Mouse (Mus musculus) liver, adult 2 months (tissue): ENCODE results near the gene Rbbp9. TPM values are rescaled to one million over a fixed set of nuclear protein-coding genes. Genes with fewer than 3 reads are reported as not detected.
A peak's percentile ranks its signal among the peaks of the same experiment; 100 is the strongest.

Experiments
- DNase-seq: peaks from one replicate; pipeline ENCODE4 v3.0.0-alpha.2; 2011; ENCODE audit warnings: low read depth, low spot score; ENCODE audit errors: extremely low read depth
- H3K27ac ChIP-seq: fragments of 200-500 bp; replicated peaks from 2 replicates; pipeline ENCODE4 v1.5.1; 2012; ENCODE audit warnings: low read depth, mild to moderate bottlenecking, control low read depth, inconsistent platforms, low read length; ENCODE audit not compliant: insufficient read depth
- H3K27me3 ChIP-seq: fragments of 200-500 bp; 2 replicates; pipeline ENCODE4 v1.6.1; 2012; ENCODE audit warnings: mild to moderate bottlenecking, moderate library complexity, low read length, inconsistent platforms; ENCODE audit not compliant: control insufficient read depth, insufficient read depth
- H3K36me3 ChIP-seq: fragments of 200-500 bp; 2 replicates; pipeline ENCODE4 v1.6.1; 2012; ENCODE audit warnings: low read length, inconsistent platforms; ENCODE audit not compliant: control insufficient read depth, insufficient read depth
- H3K4me1 ChIP-seq: fragments of 200-500 bp; 2 replicates; pipeline ENCODE4 v1.6.1; 2011; ENCODE audit warnings: low read length; ENCODE audit not compliant: control insufficient read depth, insufficient read depth
- H3K4me3 ChIP-seq: fragments of 200-500 bp; 2 replicates; pipeline ENCODE4 v1.5.1; 2011; ENCODE audit warnings: low read depth, mild to moderate bottlenecking, control low read depth, low read length, moderate library complexity; ENCODE audit not compliant: insufficient read depth
- H3K79me2 ChIP-seq: fragments of 200-500 bp; 2 replicates; pipeline ENCODE4 v1.6.1; 2012; ENCODE audit warnings: inconsistent platforms, mild to moderate bottlenecking, low read length, moderate library complexity; ENCODE audit not compliant: control insufficient read depth, insufficient read depth
- H3K9ac ChIP-seq: fragments of 200-500 bp; 2 replicates; pipeline ENCODE4 v1.6.1; 2012; ENCODE audit warnings: low read depth, mild to moderate bottlenecking, control low read depth, inconsistent platforms, low read length
- CTCF ChIP-seq: fragments of 200-500 bp; IDR thresholded peaks from 2 replicates; pipeline ENCODE4 v1.5.1; 2011; ENCODE audit warnings: low read depth, low read length, control low read depth
- POLR2A ChIP-seq: fragments of 200-500 bp; IDR thresholded peaks from 2 replicates; pipeline ENCODE4 v1.6.1; 2011; ENCODE audit warnings: low read length, control low read depth; ENCODE audit not compliant: insufficient read depth; ENCODE audit errors: extremely low read depth
- WGBS: fragments of 180-500 bp; shearing (Covaris S2); methylation state at CpG from one replicate; pipeline ENCODE4 v1.1.7; 2018; 5-methylcytosine and 5-hydroxymethylcytosine counted together
- polyA plus RNA-seq: library from polyadenylated mRNA; depleted of rRNA; stranded (reverse); fragments of >200 nt; gene quantifications from 2 replicates; pipeline ENCODE4 v1.2.3, GENCODE M21; 2012; rRNA removed
- total RNA-seq: library from RNA; depleted of rRNA; stranded (reverse); fragments of >200 nt; gene quantifications from 2 replicates; pipeline ENCODE4 v1.2.3, GENCODE M21; 2014; rRNA removed

Rbbp9 gene
- total and polyA plus RNA-seq, 2 experiments: 7.1 to 17.1 TPM

DNA sequence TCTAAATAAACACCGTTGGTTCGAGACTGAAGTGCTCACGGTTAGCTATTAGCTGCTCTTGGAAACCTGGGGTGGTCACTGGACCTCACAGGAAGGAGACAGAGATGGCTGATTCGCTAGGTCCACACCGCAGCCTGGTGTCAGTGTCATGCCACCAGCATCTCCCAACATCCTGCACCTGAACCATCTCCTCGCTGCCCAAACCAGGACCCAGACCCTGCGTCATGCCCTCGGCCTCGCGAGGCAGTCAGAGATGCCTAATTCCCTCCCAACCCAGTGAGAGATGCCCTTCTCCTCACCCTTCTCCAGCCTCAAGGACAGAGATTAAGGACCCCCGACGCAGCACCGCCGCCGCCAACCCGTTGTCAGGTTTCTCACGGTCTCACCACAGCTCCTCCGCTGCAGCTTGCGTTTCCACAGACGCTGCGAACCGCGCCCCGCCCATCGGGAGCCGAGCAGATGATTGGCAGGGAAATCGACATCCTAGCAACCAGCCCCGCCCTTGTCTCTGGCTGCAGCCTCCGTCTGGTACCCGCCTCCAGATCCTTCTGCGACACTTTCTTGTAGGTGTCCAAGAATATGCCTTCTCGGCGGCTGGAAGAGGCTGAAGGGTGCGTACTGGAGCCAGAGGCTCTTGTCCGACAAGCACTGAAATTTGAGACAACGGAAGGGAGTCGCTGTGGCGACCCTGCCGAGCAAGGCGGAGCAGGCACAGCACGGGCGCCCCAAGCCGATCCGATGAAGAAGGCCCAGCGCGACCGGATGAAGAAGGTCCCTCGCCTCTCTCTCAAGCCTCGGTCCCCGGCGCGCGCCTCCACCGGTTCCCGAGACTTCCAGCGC, 23.5 kb downstream of the Rbbp9 start, which contains the start of the genes Dzank1 and Polr3f:
Gene Dzank1, minus strand, starts transcription at position 434 of the 840 bp plus-strand sequence.
Gene Polr3f, plus strand, starts transcription at position 738 of the 840 bp plus-strand sequence.
- Histone ChIP-seq H3K27ac (peak within 1 kb of the TSS; percentile 84), H3K9ac (peak within 1 kb of the TSS; percentile 73), H3K36me3 (peaks cover 9% of the 10 kb centered on the region; the same call in 1 of the 2 replicates), H3K79me2 (peaks cover 3% of the 10 kb centered on the region; the same call in 1 of the 2 replicates), H3K4me3 (peak within 1 kb of the TSS; percentile 77), H3K27me3 (no peaks in the 10 kb centered on the region), H3K4me1 (peaks cover 2% of the 10 kb centered on the region; the same call in 1 of the 2 replicates)
- DNase-seq: peak; percentile 88
- TF ChIP-seq POLR2A (no peak), CTCF (no peak)
- WGBS: under 1% methylated on average over 56 of the region's 56 CpGs

DNA sequence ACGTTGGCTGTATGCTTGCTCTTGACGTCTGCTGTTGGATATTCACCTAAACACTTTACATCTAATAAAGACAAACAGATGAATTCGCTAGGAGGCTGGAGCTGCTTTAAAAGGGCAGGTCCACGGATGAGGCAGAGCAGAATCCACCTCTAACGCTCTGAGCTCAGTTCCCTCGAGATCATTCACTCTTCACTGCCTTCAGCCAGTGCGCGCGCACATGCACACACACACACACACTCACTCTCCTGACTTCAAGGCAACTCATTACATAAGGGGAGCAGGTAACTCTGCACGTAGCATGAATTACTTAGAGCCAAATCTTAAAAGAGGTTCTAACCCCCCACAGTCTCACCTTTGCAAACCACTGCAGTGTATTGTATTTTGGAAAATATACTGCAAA, 24.8 kb downstream of the Rbbp9 start:
- Histone ChIP-seq H3K9ac (no peak overlapping the region), H3K79me2 (peaks cover 3% of the 10 kb centered on the region; the same call in 1 of the 2 replicates), H3K4me3 (no peak overlapping the region), H3K36me3 (peaks cover 3% of the 10 kb centered on the region; the same call in 1 of the 2 replicates), H3K4me1 (peaks cover 2% of the 10 kb centered on the region; the same call in 1 of the 2 replicates), H3K27me3 (no peaks in the 10 kb centered on the region), H3K27ac (no peak overlapping the region)
- 60% methylated on average over 10 of the region's 10 CpGs for WGBS
- DNase-seq: no peak
- TF ChIP-seq POLR2A (no peak), CTCF (no peak)

DNA sequence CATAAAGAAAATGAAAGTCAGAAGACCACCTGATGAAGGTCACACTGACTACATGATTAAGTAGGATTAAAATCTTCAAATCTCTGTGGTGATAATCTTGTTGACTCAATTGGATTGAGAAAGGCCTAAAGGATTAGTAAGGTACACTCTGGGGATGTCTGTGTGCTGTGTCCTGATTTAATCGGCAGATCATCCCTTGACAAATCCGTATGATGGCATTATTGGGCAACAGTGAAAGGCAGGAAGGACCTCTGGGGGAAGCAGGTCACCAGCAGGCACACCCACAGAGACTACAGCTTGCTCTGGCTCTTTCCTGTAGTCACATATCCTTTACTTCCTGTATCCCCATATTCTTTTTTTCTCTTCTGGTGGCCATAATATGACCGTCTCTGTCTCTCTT, 30.9 kb downstream of the Rbbp9 start:
- no peak overlapping the region for H3K4me3 ChIP-seq
- WGBS: 68% methylated on average over 3 of the region's 3 CpGs
- H3K9ac ChIP-seq: no peak overlapping the region
- H3K4me1 ChIP-seq: no peaks in the 10 kb centered on the region
- H3K36me3 ChIP-seq: no peaks in the 10 kb centered on the region
- TF ChIP-seq POLR2A (no peak), CTCF (no peak)
- no peak for DNase-seq
- H3K27ac ChIP-seq: no peak overlapping the region
- H3K79me2 ChIP-seq: no peaks in the 10 kb centered on the region
- H3K27me3 ChIP-seq: no peaks in the 10 kb centered on the region

DNA sequence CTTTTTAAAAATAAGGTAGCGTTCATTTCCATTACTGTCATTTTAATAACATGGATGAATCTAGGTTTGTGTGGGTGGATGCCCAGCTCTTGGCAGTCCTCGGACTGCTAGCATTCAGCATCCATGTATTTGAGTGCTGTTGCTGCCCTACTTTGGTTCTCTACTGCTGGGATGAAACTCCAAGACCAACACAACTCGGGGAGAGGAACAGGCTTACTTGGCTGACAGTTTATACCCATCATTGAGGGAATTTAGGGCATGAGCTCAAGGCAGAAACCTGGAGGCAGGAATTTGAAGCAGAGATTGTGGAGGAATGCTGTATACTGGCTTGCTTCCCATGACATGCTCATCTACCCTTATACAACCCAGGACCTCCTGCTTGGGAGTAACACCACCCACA, 36.0 kb downstream of the Rbbp9 start:
- 78% methylated on average over 3 of the region's 3 CpGs for WGBS
- no peak overlapping the region for H3K4me3 ChIP-seq
- no peak overlapping the region for H3K27ac ChIP-seq
- H3K4me1 ChIP-seq: no peaks in the 10 kb centered on the region
- no peaks in the 10 kb centered on the region for H3K36me3 ChIP-seq
- TF ChIP-seq POLR2A: no peak
- no peak for TF ChIP-seq CTCF
- no peak overlapping the region for H3K9ac ChIP-seq
- H3K79me2 ChIP-seq: no peaks in the 10 kb centered on the region
- no peaks in the 10 kb centered on the region for H3K27me3 ChIP-seq
- no peak for DNase-seq

DNA sequence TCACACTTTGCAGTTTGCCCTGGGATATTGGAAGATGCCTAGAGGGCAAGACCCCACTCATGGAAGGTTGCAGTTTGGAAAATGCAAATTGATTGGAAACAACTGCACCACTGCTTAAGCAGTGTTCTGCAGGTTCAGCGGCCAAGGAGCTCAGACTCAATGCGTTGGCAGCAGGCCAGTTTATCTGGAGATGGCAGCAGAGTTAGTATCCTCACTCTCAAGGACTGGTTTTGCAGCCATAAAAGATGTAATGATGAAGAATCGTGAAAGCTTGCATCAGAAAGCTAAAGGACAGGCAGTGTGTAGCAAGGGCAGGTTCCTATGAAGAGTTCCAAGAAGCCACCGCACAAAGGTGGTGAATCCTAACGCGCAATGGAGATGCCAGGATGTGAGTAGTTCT, 48.5 kb downstream of the Rbbp9 start:
- no peaks in the 10 kb centered on the region for H3K4me1 ChIP-seq
- no peaks in the 10 kb centered on the region for H3K36me3 ChIP-seq
- no peaks in the 10 kb centered on the region for H3K79me2 ChIP-seq
- 81% methylated on average over 6 of the region's 6 CpGs for WGBS
- no peak overlapping the region for H3K4me3 ChIP-seq
- TF ChIP-seq CTCF (no peak), POLR2A (no peak)
- no peak overlapping the region for H3K9ac ChIP-seq
- DNase-seq: no peak
- no peak overlapping the region for H3K27ac ChIP-seq
- H3K27me3 ChIP-seq: no peaks in the 10 kb centered on the region; the same call in 1 of the 2 replicates

Other genes starting within 250 kb of the Rbbp9 start
- 0.18 TPM in 1 of 2 replicates, not detected in the other for gene Ovol2, start 218.7 kb downstream of the Rbbp9 start, total RNA-seq
- gene Ovol2, start 218.7 kb downstream of the Rbbp9 start, polyA plus RNA-seq: not detected in 2 replicates
- 10.2 and 16.4 TPM in 2 replicates for gene Kat14, start 181.9 kb downstream of the Rbbp9 start, total RNA-seq
- 15.8 TPM in 2 replicates for gene Kat14, start 181.9 kb downstream of the Rbbp9 start, polyA plus RNA-seq
- not detected in 2 replicates for gene Pet117, start 181.9 kb downstream of the Rbbp9 start, total RNA-seq
- gene Pet117, start 181.9 kb downstream of the Rbbp9 start, polyA plus RNA-seq: not detected in 2 replicates
- gene Dzank1, start 23.5 kb downstream of the Rbbp9 start, total RNA-seq: 0.18 and 0.34 TPM in 2 replicates
- 0.09 and 0.48 TPM in 2 replicates for gene Dzank1, start 23.5 kb downstream of the Rbbp9 start, polyA plus RNA-seq
- 8.1 and 8.9 TPM in 2 replicates for gene Polr3f, start 23.2 kb downstream of the Rbbp9 start, total RNA-seq
- gene Polr3f, start 23.2 kb downstream of the Rbbp9 start, polyA plus RNA-seq: 3.0 and 5.1 TPM in 2 replicates
- gene Sec23b, start 5.4 kb upstream of the Rbbp9 start, total RNA-seq: 41.1 and 49.7 TPM in 2 replicates
- gene Sec23b, start 5.4 kb upstream of the Rbbp9 start, polyA plus RNA-seq: 41.0 and 47.6 TPM in 2 replicates
- gene Smim26, start 43.2 kb upstream of the Rbbp9 start, total RNA-seq: 23.0 and 28.8 TPM in 2 replicates
- gene Smim26, start 43.2 kb upstream of the Rbbp9 start, polyA plus RNA-seq: 4.7 and 5.1 TPM in 2 replicates
- 13.4 and 14.2 TPM in 2 replicates for gene Dtd1, start 49.0 kb upstream of the Rbbp9 start, total RNA-seq
- gene Dtd1, start 49.0 kb upstream of the Rbbp9 start, polyA plus RNA-seq: 8.8 and 9.5 TPM in 2 replicates